Mouse (Mus musculus) frontal cortex, adult 2 months (tissue): Measurements from ENCODE around the gene Olfr1453. TPM values are rescaled to one million over a fixed set of nuclear protein-coding genes. Genes with fewer than 3 reads are reported as not detected.
"Not testable (repeated sequence)": the region's sequence is repeated elsewhere in the genome, so short reads cannot be mapped to it uniquely, and the experiment has no call there.

ENCODE experiments used
- DNase-seq, 2 experiments: peaks; one replicate each; pipeline ENCODE4 v3.0.0; 2022; ENCODE audit warnings: low spot score in 1 of 2; ENCODE audit errors: extremely low spot score in 1 of 2
- polyA plus RNA-seq: library from polyadenylated mRNA; depleted of rRNA; stranded (reverse); fragments of >200 nt; gene quantifications from 2 replicates; pipeline ENCODE4 v1.2.3, GENCODE M21; 2012; rRNA removed

The Olfr1453 gene
- not detected in 2 replicates for polyA plus RNA-seq

GRCm38 (mm10) chr19:13028227-13028626, at the start of gene Olfr1453:
TSS of gene Olfr1453 (minus strand) at chr19:13028327.
- no peak for DNase-seq

DNA sequence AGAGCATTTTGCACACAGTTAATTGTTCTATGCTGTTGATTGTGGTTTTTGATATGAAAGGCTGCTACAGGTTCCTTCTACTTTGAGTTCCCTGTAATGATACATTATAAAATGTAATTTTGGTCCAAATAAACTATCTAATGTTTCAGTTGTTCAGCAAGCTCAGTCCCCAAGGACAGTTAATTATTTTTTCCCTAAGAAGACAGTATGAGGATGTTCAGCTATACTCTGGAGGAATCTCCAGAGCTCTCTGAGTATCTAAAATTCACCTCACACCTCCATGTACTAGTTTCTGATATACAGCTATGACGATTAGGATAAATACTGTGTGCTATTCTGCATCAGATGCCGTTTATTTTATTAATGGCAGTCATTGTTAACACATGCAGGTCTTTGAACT, 32.2 kb upstream of the Olfr1453 start, which contains the start of gene Olfr1454:
Gene Olfr1454 (plus strand): TSS at position 301 of the 400 bp plus-strand sequence.
- no peak for DNase-seq

DNA sequence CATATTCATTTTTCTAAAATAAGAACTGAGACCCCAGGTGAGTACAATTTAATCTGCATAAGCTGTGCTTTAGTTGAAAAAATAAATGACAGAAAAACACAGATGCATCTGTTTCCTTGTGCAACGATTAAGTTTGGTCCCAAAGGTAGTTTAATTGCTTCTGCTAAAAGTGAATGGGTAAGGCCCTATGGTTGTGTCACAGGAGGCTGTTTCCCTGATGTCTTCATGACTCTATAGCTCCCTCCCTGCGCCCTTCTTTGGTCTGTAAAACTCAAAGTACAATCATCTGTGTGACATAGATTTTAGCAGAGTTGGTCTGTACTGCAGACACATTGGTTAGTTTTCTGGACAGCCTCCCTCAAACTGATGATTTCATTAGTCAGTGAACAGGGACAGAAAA, 33.4 kb downstream of the Olfr1453 start, which contains the start of gene Olfr1451:
Gene Olfr1451 (plus strand): TSS at position 301 of the 400 bp plus-strand sequence.
- no peak for DNase-seq

DNA sequence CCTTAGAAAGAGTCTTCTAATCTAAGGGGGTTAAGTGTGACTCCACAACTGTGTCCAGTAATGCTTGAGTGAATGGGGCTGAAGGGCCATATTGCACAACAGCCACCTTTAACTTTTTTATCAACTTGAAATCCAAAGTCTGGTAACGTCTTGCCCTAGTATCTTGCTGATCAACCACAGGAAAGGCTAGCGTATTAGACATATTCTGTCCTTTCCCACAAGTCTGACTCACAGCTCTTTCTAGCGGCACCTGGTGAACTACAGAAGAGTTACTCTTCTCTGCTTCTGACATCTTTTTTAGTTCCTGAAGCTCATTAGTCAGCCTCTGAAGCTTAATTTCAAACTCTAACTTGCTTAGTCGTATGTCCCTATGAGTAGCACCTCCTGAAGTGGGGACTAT, 35.8 kb downstream of the Olfr1453 start:
- DNase-seq: not testable (repeated sequence)

Other genes starting within 250 kb of the Olfr1453 start
- 46.6 and 50.8 TPM in 2 replicates for gene Zfp91, start 232.2 kb downstream of the Olfr1453 start, polyA plus RNA-seq
- gene Lpxn, start 232.1 kb downstream of the Olfr1453 start, polyA plus RNA-seq: 1.8 and 2.5 TPM in 2 replicates
- not detected in 2 replicates for gene Gm5244, start 181.6 kb downstream of the Olfr1453 start, polyA plus RNA-seq
- gene Olfr1444, start 171.0 kb downstream of the Olfr1453 start, polyA plus RNA-seq: not detected in 2 replicates
- gene Olfr1445, start 144.5 kb downstream of the Olfr1453 start, polyA plus RNA-seq: not detected in 2 replicates
- not detected in 2 replicates for gene Olfr1446, start 134.8 kb downstream of the Olfr1453 start, polyA plus RNA-seq
- gene Olfr1447, start 124.6 kb downstream of the Olfr1453 start, polyA plus RNA-seq: 0.06 TPM in 1 of 2 replicates, not detected in the other
- gene Olfr1448, start 103.9 kb downstream of the Olfr1453 start, polyA plus RNA-seq: 0.04 TPM in 1 of 2 replicates, not detected in the other
- not detected in 2 replicates for gene Olfr1449, start 97.5 kb downstream of the Olfr1453 start, polyA plus RNA-seq
- not detected in 2 replicates for gene Olfr1450, start 78.1 kb downstream of the Olfr1453 start, polyA plus RNA-seq
- not detected in 2 replicates for gene Olfr1451, start 33.3 kb downstream of the Olfr1453 start, polyA plus RNA-seq
- gene Olfr1454, start 32.3 kb upstream of the Olfr1453 start, polyA plus RNA-seq: not detected in 2 replicates
- not detected in 2 replicates for gene Olfr1457, start 69.6 kb upstream of the Olfr1453 start, polyA plus RNA-seq
- not detected in 2 replicates for gene Olfr1458, start 78.4 kb upstream of the Olfr1453 start, polyA plus RNA-seq
- gene Olfr1459, start 121.2 kb upstream of the Olfr1453 start, polyA plus RNA-seq: 0.02 TPM in 1 of 2 replicates, not detected in the other
- not detected in 2 replicates for gene Olfr1461, start 134.7 kb upstream of the Olfr1453 start, polyA plus RNA-seq
- gene Olfr1462, start 157.4 kb upstream of the Olfr1453 start, polyA plus RNA-seq: not detected in 2 replicates
- 0.08 and 0.10 TPM in 2 replicates for gene Olfr1463, start 203.0 kb upstream of the Olfr1453 start, polyA plus RNA-seq